Mouse (Mus musculus) liver (tissue): ENCODE measurements around the gene Mdga2.

Source experiments
- DNase-seq: peaks from one replicate; pipeline ENCODE4 v3.0.0-alpha.2; 2020; ENCODE audit warnings: mixed read lengths

Mdga2 gene

GRCm38 (mm10) chr12:66648605-66649552 lies 573.5 kb downstream of the Mdga2 start:
- DNase-seq = no peak

DNA sequence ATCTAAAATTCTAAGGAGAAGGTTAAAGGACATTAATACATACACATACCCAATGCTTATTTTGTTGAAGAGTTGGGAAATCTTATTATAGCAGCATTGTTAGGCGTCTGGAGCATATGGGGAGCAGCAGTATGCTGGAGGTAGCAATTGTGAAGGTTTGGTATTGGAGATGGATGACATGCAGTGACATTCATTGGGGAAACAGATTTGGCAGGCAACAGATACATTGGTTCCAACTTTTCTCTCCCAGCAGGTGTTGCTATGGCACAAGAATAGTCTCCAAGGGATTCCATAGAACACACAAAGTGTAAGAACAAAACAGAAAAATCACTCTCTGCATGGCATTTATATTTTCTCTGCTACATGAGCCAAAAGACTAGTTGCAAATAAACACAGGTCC lies 581.9 kb downstream of the Mdga2 start:
- no peak for DNase-seq

DNA sequence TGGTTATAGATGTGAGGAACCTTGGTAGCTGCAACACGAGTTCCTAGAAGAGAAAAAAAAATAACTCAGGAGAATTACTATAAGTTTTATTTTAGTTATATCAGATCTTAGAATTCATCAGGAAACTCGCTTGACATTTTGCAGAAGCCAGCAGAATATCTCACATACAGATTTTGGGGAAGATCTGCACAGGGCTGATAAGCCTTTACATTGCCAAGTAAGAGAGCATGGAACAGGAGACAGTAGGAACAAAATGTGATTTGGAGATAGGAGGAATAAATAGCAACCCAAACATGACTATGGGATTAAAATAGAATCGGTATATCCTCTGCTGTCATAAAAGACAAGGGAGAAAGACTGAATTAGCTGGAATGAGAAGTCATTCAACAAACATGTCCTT lies 602.4 kb downstream of the Mdga2 start:
- no peak for DNase-seq

GRCm38 (mm10) chr12:66591617-66592230 lies 630.6 kb downstream of the Mdga2 start:
- DNase-seq = no peak

DNA sequence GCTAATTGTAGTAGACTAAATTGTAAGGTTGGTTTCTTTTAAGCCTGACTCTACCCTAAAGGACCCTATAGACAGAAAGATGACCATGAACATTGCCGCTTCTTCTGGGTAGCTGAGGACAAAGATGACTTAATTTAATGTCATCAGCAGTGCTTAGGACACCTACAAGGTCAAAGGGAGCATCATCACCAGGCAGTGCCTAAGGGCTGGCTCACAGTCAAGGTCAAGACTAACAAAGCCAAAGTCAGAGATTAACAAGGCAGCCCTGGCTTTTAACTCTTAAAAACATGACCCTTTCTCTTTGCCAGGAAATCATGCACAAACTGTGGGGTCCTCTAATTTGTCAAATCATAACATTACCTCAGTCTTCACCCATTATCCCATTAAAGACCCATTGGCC lies 657.0 kb downstream of the Mdga2 start:
- DNase-seq = no peak

DNA sequence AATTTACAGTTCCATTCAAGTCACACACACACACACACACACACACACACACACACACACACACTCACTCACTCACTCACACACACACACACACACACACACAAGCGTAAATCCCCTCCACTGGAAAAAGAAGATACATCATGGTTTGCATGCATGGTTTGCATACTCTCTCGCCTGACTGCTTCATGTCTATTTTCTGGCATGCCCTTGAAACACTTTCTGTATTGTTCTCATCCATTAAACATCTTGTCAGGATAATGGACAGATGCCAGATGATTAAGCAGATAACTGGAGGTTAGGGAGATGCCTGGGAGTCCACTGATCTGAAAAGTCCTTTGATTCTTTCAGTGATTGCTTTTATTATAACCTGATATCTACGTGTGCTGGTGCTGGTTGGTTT lies 665.5 kb downstream of the Mdga2 start:
- DNase-seq = no peak

GRCm38 (mm10) chr12:66556178-66556820 lies 666.0 kb downstream of the Mdga2 start:
- no peak for DNase-seq

GRCm38 (mm10) chr12:66524973-66525372 lies 697.4 kb downstream of the Mdga2 start:
- no peak for DNase-seq

DNA sequence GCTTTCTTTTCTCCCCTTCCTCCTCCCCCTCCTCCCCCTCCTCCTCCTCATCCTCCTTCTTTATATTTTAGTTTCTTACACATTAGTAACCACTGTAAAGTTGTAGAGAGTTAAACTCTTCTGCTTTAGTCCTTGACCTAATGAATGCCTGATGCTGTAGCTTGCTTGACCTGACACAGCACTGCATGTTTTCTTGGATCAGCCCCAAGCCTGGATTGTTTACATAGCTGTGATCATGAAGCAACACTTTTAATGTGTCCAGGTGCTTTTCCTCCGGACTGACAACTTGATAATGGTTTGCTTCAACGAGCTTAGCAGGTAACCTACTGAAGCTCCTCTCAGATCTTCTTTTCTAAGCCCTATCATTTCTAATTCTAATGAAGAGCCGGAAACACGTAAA lies 723.1 kb downstream of the Mdga2 start:
- no peak for DNase-seq

DNA sequence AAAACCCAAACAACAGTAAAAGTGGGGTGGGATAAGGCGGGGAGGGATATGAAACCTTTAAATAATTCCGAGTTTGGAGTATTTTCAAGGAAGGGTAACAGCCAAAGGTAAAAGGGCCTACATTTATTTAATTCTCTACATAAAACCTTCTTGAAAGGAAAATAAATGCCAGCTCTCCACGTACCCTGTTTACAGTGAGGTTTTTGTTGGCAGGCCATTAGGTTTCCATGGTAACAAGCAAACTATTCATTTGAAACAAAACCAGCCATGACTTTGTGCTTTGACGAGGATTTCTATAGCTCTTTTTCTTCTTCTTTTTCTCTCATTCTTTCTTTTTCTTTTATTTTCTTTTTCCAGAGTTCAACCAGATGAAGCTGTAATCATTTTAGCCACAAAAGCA lies 751.5 kb downstream of the Mdga2 start:
- no peak for DNase-seq

GRCm38 (mm10) chr12:66470243-66470863 lies 752.0 kb downstream of the Mdga2 start:
- no peak for DNase-seq

DNA sequence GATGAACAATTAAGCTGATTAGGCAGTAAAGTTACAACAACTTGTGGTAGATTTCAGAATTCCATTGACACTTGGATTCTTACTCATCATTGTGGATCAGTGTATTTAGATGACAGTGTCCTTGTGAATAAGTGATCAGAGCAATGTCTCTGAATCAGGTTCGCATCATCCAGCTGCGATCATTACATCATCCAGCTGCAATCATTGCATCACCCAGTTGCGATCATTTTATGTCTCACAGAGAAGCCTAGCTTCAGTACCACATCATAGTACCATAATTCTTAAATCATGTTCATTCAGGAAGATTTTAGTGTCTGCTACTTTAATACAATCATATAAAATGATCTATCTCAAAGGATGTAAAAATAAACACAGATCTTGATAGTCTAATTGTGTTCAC lies 756.8 kb downstream of the Mdga2 start:
- DNase-seq = no peak

DNA sequence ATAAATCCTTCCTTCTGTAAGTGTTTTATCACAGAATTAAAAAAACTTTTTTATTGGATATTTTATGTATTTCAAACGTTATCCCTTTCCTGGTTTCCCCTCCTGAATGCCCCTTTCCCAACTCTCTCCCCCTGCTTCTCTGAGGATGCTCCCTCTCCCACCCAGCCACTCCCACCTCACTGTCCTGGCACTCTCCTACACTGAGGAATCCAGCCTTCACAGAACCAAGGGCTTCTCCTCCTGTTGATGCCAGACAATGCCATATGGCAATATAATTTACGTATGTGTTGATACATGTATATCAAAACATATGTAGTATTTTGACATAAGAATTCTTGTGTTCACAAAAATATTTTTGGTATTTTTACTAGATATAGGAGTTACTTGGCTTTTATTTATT lies 779.0 kb downstream of the Mdga2 start:
- no peak for DNase-seq
